Mouse (Mus musculus) brown adipose tissue, adult 24 weeks (tissue): ENCODE measurements around the gene Gm498. TPM values are rescaled to one million over a fixed set of nuclear protein-coding genes. Genes with fewer than 3 reads are reported as not detected.

Experiments
- H3K27ac ChIP-seq: fragments of 200-500 bp; replicated peaks from 2 replicates; pipeline ENCODE4 v1.5.1; 2012; ENCODE audit warnings: low read depth, mild to moderate bottlenecking, low read length
- H3K4me1 ChIP-seq: fragments of 200-500 bp; 2 replicates; pipeline ENCODE4 v1.6.1; 2012; ENCODE audit warnings: low read length, mixed read lengths; ENCODE audit not compliant: control insufficient read depth, insufficient read depth, insufficient read length
- H3K4me3 ChIP-seq: fragments of 200-500 bp; 2 replicates; pipeline ENCODE4 v1.5.1; 2012; ENCODE audit warnings: low read depth, mild to moderate bottlenecking, low read length, moderate library complexity; ENCODE audit not compliant: insufficient read depth
- polyA plus RNA-seq: library from polyadenylated mRNA; stranded (reverse); fragments of >200 nt; gene quantifications from 2 replicates; pipeline ENCODE4 v1.2.4, GENCODE M21; 2012; ENCODE audit not compliant: missing spikeins, insufficient read depth, insufficient read length

Gene Gm498
- polyA plus RNA-seq, 1 experiment, result not detected

DNA sequence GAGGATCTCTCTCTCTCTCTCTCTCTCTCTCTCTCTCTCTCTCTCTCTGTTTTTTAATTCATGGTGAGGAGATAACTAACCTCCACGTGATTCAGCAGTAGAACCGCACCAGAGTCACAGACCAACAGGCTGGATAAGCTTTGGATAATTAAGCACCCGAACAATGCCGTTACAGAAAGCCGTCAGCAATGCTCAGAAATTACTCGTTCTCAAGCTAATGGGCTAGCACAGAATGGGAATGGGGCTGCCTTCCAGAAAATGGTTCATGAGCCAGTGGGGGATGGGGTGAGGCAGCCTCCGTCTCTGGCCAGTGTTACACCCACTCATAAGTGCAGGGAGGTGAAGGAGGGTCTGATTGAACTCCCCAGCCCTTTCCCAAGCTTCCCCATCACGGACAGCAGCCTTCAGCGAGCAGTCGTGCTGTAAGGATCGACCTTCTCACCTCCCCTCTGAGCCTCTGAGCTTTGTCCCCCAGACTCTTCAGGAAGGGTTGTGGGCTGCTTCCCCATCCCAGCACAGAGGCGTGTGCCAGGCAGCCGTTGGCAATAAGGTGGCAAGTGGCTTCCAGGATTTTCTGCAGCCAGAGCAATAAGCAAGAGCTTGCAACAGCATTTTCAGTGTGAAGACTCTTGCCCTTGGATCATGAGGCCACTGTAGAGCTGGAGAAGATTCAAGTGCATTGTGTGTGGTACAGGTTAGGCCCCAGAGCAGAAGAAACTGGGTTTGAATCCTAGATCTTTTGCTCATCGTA, 76.5 kb downstream of the Gm498 start:
- Histone ChIP-seq H3K27ac (no peak overlapping the region), H3K4me1 (peaks cover 8% of the 10 kb centered on the region), H3K4me3 (no peak overlapping the region)

DNA sequence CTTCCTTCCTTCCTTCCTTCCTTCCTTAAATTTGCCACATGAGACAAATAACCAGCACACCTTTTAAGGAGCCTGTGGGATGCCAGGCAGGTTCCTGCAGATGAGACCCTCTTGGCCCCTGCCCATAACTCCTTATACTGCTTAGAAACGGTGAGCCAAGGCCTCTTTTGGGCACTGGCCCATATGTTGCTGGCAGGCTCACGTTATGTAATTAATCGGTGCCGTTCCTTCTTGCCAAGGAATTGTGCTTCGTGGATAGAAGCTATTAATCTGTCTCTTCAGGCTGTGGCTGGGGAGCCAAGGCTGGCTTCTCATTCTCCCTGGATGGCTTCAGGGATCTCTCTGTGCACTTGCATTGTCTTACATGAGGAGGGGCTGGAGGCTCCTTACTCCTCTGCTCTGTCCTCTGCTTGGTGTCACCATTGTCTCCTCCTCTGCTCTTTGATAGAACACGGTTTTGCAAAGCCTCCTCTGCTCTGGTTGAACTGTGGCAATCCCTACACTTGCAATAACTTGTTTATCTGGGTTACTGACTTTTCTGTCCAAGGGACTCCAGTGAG, 77.9 kb downstream of the Gm498 start:
- peaks cover 8% of the 10 kb centered on the region for H3K4me1 ChIP-seq
- no peak overlapping the region for H3K4me3 ChIP-seq
- H3K27ac ChIP-seq, result no peak overlapping the region

Other genes with a start within 250 kb of the Gm498 start
- not detected in 2 replicates for gene Tnfrsf26, start 238.1 kb upstream of the Gm498 start, polyA plus RNA-seq
- gene Tnfrsf22, start 217.2 kb upstream of the Gm498 start, polyA plus RNA-seq, result 2.8 and 5.9 TPM in 2 replicates
- 3.4 and 8.6 TPM in 2 replicates for gene Tnfrsf23, start 181.0 kb upstream of the Gm498 start, polyA plus RNA-seq
- 7.8 and 12.1 TPM in 2 replicates for gene Osbpl5, start 109.9 kb upstream of the Gm498 start, polyA plus RNA-seq
- gene Mrgprg, start 99.8 kb upstream of the Gm498 start, polyA plus RNA-seq, result not detected in 2 replicates
- 0.28 and 0.50 TPM in 2 replicates for gene Mrgpre, start 82.3 kb upstream of the Gm498 start, polyA plus RNA-seq
- gene Nadsyn1, start 44.0 kb upstream of the Gm498 start, polyA plus RNA-seq, result 5.4 and 8.2 TPM in 2 replicates
- gene Dhcr7, start 43.7 kb upstream of the Gm498 start, polyA plus RNA-seq, result 23.0 and 25.9 TPM in 2 replicates
- not detected in 2 replicates for gene Shank2, start 135.1 kb downstream of the Gm498 start, polyA plus RNA-seq